Comparison of ENCODE assay signal across 8 mouse cellular contexts in genomic region chr11:90030557-90030956, GRCm38 (mm10). TPM values are rescaled to one million over a fixed set of nuclear protein-coding genes. Genes with fewer than 3 reads are reported as not detected.
DNase-seq lines count a peak whose midpoint lies in the region; ATAC-seq lines count a peak whose summit lies in the region.

No protein-coding gene starts in this region.

- peaks cover 12% of the 10 kb centered on the region for H3K27me3 ChIP-seq in forebrain, embryonic 13.5 days

- peak overlapping the region; percentile 57 for H3K4me2 ChIP-seq in forebrain, embryonic 13.5 days

- H3K4me1 ChIP-seq in forebrain, embryonic 13.5 days, result peaks cover 24% of the 10 kb centered on the region

- ATAC-seq in forebrain, embryonic 13.5 days, result no peak
- peak; percentile 37 to 57; a peak in 2 of 4 replicates for ATAC-seq in hematopoietic stem cell, adult 5-6 weeks (replicated peaks in 1 of 2; ENCODE audit: insufficient read depth in 1 of 2, low FRiP score in 2 of 2, low TSS enrichment in 1 of 2, low read depth in 1 of 2, poor library complexity in 2 of 2, severe bottlenecking in 2 of 2)
- no peak for ATAC-seq in activated CD4-positive, CD25-positive, alpha-beta regulatory T cell, adult 4 months

- no peaks in the 10 kb centered on the region for H3K36me3 ChIP-seq in forebrain, embryonic 13.5 days (ENCODE audit: poor library complexity, severe bottlenecking)

- WGBS in forebrain, embryonic 13.5 days, result 2% methylated on average over 15 of the region's 15 CpGs

- peak; percentile 58 for DNase-seq in 416B (ENCODE audit: low read depth)
- peak; percentile 22 for DNase-seq in WW6 (ENCODE audit: low read depth, low spot score)
- DNase-seq in layer of hippocampus, postnatal 14 days (ENCODE audit: low spot score in 2 of 2), result peak; percentile 28 to 63
- DNase-seq in lung, postnatal 14 days, result peak; percentile 71
- peak; percentile 28 for DNase-seq in right cerebral cortex, postnatal 25 days

- H3K27ac ChIP-seq in forebrain, embryonic 13.5 days, result no peak overlapping the region

- H3K9ac ChIP-seq in forebrain, embryonic 13.5 days, result peak overlapping the region; percentile 50; the same call in 1 of the 2 replicates

- H3K4me3 ChIP-seq in forebrain, embryonic 13.5 days, result peak overlapping the region; percentile 29

- H3K9me3 ChIP-seq in forebrain, embryonic 13.5 days (replicated peaks), result no peaks in the 10 kb centered on the region

RNA-seq across cellular contexts. Expression of gene Tmem100, which starts 0.4 kb away (rescaled TPM):
- polyA plus RNA-seq in forebrain, embryonic 13.5 days (2015; fragmentation: Nextera tagmentation; extraction: Ambion mirVana), result 4.8 and 5.0 TPM in 2 replicates
- total RNA-seq in hematopoietic stem cell, adult 5-6 weeks (2017), result 0.25 TPM in 1 of 2 replicates, not detected in the other
- 10 to 100 TPM; 28.0 TPM for total RNA-seq in layer of hippocampus, postnatal 14 days (2021)
- not detected for polyA plus RNA-seq in activated CD4-positive, CD25-positive, alpha-beta regulatory T cell, adult 4 months (2017; shearing (Covaris generic))

RNA-seq across cellular contexts. Expression of gene Pctp, which starts 27.9 kb away (rescaled TPM):
- polyA plus RNA-seq in forebrain, embryonic 13.5 days (2015; fragmentation: Nextera tagmentation; extraction: Ambion mirVana), result 2.6 TPM in 2 replicates
- 20.0 and 30.1 TPM in 2 replicates for total RNA-seq in hematopoietic stem cell, adult 5-6 weeks (2017)
- total RNA-seq in layer of hippocampus, postnatal 14 days (2021), result under 1 TPM; 0.53 to 0.95 TPM
- 1 to 10 TPM; 5.7 to 6.9 TPM for polyA plus RNA-seq in activated CD4-positive, CD25-positive, alpha-beta regulatory T cell, adult 4 months (2017; shearing (Covaris generic))

Comparison
In these comparisons a context has a peak if more than half of its experiments do, and no peak if none do; other contexts are left out.
1. ATAC-seq: peak in hematopoietic stem cell, adult 5-6 weeks (2 of 2); none in forebrain, embryonic 13.5 days (single experiment) and activated CD4-positive, CD25-positive, alpha-beta regulatory T cell, adult 4 months (single experiment).
2. RNA of gene Tmem100, which starts 0.4 kb away (total RNA-seq): 28.0 TPM in layer of hippocampus, postnatal 14 days; 0.25 TPM in hematopoietic stem cell, adult 5-6 weeks; every median in the first group is over 10 times any median in the second.
3. RNA of gene Pctp, which starts 27.9 kb away (total RNA-seq): 20.0 to 30.1 TPM in hematopoietic stem cell, adult 5-6 weeks; 0.53 to 0.95 TPM in layer of hippocampus, postnatal 14 days; every median in the first group is over 10 times any median in the second.
4. Peak in every context shown above with its lines, with median percentiles within 50 percentile points of each other: DNase-seq.